Mouse (Mus musculus): ENCODE measurements around the gene Tfdp2. TPM values are rescaled to one million over a fixed set of nuclear protein-coding genes. Genes with fewer than 3 reads are reported as not detected.

Gene Tfdp2
- polyA plus RNA-seq, 1 experiment = 72.5 TPM

DNA sequence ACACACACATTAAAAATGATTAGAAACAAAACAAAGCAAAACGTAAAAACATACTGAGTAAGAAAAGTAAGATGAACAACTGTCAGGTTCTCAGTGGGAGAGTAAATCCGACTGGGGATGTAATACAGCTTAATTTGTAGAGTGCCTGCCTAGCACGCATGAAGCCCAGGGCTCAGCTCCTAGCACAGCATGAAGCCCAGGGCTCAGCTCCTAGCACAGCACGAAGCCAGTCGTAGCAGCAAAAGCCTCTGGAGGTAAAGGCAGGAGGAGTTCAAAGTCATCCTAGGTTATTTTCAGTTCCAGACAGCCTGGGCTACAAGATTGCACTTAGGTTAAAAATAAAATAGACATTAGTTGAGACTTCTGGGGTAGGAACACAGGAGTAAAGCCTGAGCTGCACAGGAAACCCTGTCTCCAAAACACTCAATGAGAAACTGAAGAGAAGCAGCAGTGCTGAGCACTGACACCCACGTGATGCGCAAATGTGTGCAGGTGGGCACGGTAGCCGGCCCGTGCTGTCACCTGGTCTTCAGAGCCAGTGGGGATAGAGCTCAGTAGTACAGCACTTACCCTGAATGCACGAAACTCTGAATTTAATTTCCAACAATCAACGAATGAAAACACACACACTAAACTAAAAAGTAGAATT, 157.2 kb downstream of the Tfdp2 start:
- 0 out of 2 replicates have a peak, but pooled peaks cover 1% of the 10 kb centered on the region for H3K4me1 ChIP-seq (ENCODE audit: control insufficient read depth, insufficient read depth, low read length)
- H3K27ac ChIP-seq (ENCODE audit: control insufficient read depth, insufficient read depth, low read depth, low read length, poor library complexity) = no peak overlapping the region
- TF ChIP-seq POLR2A (IDR thresholded peaks at IDR 0.05; ENCODE audit: borderline replicate concordance, control insufficient read depth, low read depth, low read length) (no peak), CTCF (IDR thresholded peaks at IDR 0.05; ENCODE audit: control insufficient read depth, insufficient read depth, low read length) (no peak)
- 88% methylated on average over 12 of the region's 12 CpGs for whole genome bisulfite sequencing
- no peak overlapping the region for H3K4me3 ChIP-seq (replicated peaks; ENCODE audit: control insufficient read depth, low read depth, low read length)

GRCm38 (mm10) chr9:96353799-96354198, 157.7 kb downstream of the Tfdp2 start:
- WGBS = 45% methylated on average over 8 of the region's 8 CpGs
- H3K27ac ChIP-seq (ENCODE audit: control insufficient read depth, insufficient read depth, low read depth, low read length, poor library complexity) = no peak overlapping the region
- no peak for TF ChIP-seq CTCF (IDR thresholded peaks at IDR 0.05; ENCODE audit: control insufficient read depth, insufficient read depth, low read length)
- no peak for TF ChIP-seq POLR2A (IDR thresholded peaks at IDR 0.05; ENCODE audit: borderline replicate concordance, control insufficient read depth, low read depth, low read length)
- H3K4me1 ChIP-seq (ENCODE audit: control insufficient read depth, insufficient read depth, low read length) = 0 out of 2 replicates have a peak, but pooled peaks cover 1% of the 10 kb centered on the region
- H3K4me3 ChIP-seq (replicated peaks; ENCODE audit: control insufficient read depth, low read depth, low read length) = no peak overlapping the region

GRCm38 (mm10) chr9:96360056-96360455, 164.0 kb downstream of the Tfdp2 start:
- Histone ChIP-seq H3K27ac (ENCODE audit: control insufficient read depth, insufficient read depth, low read depth, low read length, poor library complexity) (no peak overlapping the region), H3K4me1 (ENCODE audit: control insufficient read depth, insufficient read depth, low read length) (no peaks in the 10 kb centered on the region), H3K4me3 (replicated peaks; ENCODE audit: control insufficient read depth, low read depth, low read length) (no peak overlapping the region)
- TF ChIP-seq POLR2A (IDR thresholded peaks at IDR 0.05; ENCODE audit: borderline replicate concordance, control insufficient read depth, low read depth, low read length) (no peak), CTCF (IDR thresholded peaks at IDR 0.05; ENCODE audit: control insufficient read depth, insufficient read depth, low read length) (no peak)
- WGBS = 81% methylated on average over 3 of the region's 3 CpGs

DNA sequence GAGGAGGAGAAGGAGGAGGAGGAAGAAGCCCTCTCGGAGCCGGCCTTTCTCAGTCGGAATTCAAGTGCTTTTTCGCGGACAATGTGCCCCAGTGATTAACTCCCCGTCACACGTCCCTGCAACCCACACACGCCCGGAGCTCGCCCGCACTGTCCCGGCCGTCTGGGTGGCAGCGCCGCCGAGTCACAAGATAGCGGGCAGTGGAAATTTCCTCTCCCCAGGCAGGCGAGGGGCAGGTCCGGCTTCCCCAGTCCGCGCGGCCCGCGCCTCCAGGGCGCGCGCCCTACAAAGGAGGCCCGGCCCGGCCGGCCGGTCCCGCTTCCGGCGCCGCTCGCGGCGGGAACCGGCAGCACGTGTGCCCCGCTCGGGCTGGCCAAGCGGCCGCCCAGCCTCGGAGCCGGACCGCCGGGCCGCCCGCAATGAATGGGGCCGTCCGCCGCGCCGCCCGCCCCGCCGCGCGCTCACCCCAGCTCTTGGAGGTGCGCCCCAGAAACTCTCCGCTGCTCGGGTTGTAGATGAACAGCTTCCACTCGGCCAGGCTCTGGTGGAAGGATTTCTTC, 167.6 kb downstream of the Tfdp2 start:
- Histone ChIP-seq H3K27ac (ENCODE audit: control insufficient read depth, insufficient read depth, low read depth, low read length, poor library complexity) (peak overlapping the region; percentile 97), H3K4me3 (replicated peaks; ENCODE audit: control insufficient read depth, low read depth, low read length) (peak overlapping the region; percentile 98), H3K4me1 (ENCODE audit: control insufficient read depth, insufficient read depth, low read length) (peaks cover 1% of the 10 kb centered on the region; the same call in 1 of the 2 replicates)
- TF ChIP-seq CTCF (IDR thresholded peaks at IDR 0.05; ENCODE audit: control insufficient read depth, insufficient read depth, low read length) (no peak), POLR2A (IDR thresholded peaks at IDR 0.05; ENCODE audit: borderline replicate concordance, control insufficient read depth, low read depth, low read length) (no peak)
- WGBS = under 1% methylated on average over 64 of the region's 64 CpGs

DNA sequence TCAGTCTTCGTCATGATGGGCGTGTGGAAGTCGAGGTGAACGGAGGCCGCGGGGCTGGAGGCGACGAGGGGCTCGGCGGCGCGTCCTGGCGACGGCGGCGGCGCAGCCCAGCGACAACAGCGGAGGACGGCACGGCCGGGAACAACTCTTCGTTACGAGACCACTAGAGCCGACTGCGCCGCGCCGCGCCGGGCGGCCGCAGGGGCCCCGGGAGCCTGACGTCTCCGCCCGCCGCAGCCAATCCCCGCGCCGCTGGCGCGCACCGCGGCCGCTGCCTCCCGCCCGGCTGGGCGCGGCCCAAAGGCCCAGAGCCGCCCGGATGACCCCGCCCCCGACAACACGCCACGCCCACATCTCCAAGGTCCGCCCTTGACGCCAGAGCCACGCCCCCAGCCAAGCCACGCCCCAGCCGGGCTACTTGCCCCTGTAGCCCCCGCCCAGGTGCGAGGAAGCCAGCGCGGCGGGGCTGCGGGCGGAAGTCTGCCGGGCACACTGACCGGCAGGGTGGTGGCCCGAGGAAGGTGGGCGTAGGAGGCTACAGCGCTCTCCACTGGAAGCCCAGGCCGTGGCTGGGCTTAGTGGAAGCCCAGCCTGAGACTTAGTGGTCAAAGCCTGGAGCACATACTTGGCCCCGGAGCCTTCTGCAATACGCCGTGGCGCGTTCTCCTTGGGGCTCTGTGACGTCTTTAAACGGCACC, 168.2 kb downstream of the Tfdp2 start, which contains the start of gene Atp1b3:
Gene Atp1b3, minus strand, starts transcription at position 302 of the 698 bp plus-strand sequence.
- Histone ChIP-seq H3K4me1 (ENCODE audit: control insufficient read depth, insufficient read depth, low read length) (peaks cover 3% of the 10 kb centered on the region; the same call in 1 of the 2 replicates), H3K4me3 (replicated peaks; ENCODE audit: control insufficient read depth, low read depth, low read length) (peak within 1 kb of the TSS; percentile 98), H3K27ac (ENCODE audit: control insufficient read depth, insufficient read depth, low read depth, low read length, poor library complexity) (peak within 1 kb of the TSS; percentile 97)
- under 1% methylated on average over 69 of the region's 81 CpGs for WGBS
- TF ChIP-seq CTCF (IDR thresholded peaks at IDR 0.05; ENCODE audit: control insufficient read depth, insufficient read depth, low read length) = no peak
- TF ChIP-seq POLR2A (IDR thresholded peaks at IDR 0.05; ENCODE audit: borderline replicate concordance, control insufficient read depth, low read depth, low read length) = peak; percentile 87; the same call in 1 of the 2 replicates

DNA sequence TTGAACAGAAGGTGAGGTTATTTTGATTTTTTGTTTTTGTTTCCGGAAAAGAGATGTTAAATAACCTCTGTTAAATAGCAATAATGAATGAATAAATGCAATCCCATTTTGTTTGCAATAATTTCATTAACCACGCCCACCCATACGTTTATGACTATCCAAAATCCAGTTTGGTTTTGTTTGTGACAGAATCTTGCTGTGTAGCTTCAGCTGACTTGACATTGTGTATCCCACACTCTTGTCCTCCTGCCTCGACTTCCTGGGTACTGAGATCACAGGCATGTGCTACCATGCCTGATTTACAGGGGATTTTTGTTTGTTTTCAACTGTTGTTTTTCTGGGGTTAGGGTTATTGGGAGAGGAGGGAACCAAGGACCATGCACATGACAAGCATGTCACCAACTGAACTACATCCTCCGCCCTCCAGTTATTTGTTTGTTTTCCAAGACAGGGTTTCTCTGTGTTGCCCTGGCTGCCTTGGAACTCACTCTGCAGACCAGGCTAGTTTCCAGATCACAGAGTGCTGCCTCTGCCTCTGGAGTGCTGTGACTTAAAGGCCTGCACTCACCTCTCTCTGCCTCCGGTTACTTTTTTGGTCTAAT, 169.3 kb downstream of the Tfdp2 start:
- no peak for TF ChIP-seq CTCF (IDR thresholded peaks at IDR 0.05; ENCODE audit: control insufficient read depth, insufficient read depth, low read length)
- no peak for TF ChIP-seq POLR2A (IDR thresholded peaks at IDR 0.05; ENCODE audit: borderline replicate concordance, control insufficient read depth, low read depth, low read length)
- Histone ChIP-seq H3K27ac (ENCODE audit: control insufficient read depth, insufficient read depth, low read depth, low read length, poor library complexity) (no peak overlapping the region), H3K4me1 (ENCODE audit: control insufficient read depth, insufficient read depth, low read length) (peaks cover 3% of the 10 kb centered on the region; the same call in 1 of the 2 replicates), H3K4me3 (replicated peaks; ENCODE audit: control insufficient read depth, low read depth, low read length) (no peak overlapping the region)
- WGBS = 47% methylated on average over 6 of the region's 6 CpGs

- TF ChIP-seq CTCF (IDR thresholded peaks at IDR 0.05; ENCODE audit: control insufficient read depth, insufficient read depth, low read length) (no peak), POLR2A (IDR thresholded peaks at IDR 0.05; ENCODE audit: borderline replicate concordance, control insufficient read depth, low read depth, low read length) (no peak)
- Histone ChIP-seq H3K4me3 (replicated peaks; ENCODE audit: control insufficient read depth, low read depth, low read length) (no peak overlapping the region), H3K4me1 (ENCODE audit: control insufficient read depth, insufficient read depth, low read length) (peaks cover 3% of the 10 kb centered on the region), H3K27ac (ENCODE audit: control insufficient read depth, insufficient read depth, low read depth, low read length, poor library complexity) (peak overlapping the region; percentile 54)
- 24% methylated on average over 5 of the region's 5 CpGs for WGBS
Measured at GRCm38 (mm10) chr9:96369654-96370384, 173.7 kb downstream of the Tfdp2 start.
